Mouse (Mus musculus) liver, adult 2 months (tissue): ENCODE data around the gene Ube2b.

Experiments used
- CTCF ChIP-seq: fragments of 200-500 bp; IDR thresholded peaks from 2 replicates; pipeline ENCODE4 v1.5.1; 2011; ENCODE audit warnings: low read depth, low read length, control low read depth
- POLR2A ChIP-seq: fragments of 200-500 bp; IDR thresholded peaks from 2 replicates; pipeline ENCODE4 v1.6.1; 2011; ENCODE audit warnings: low read length, control low read depth; ENCODE audit not compliant: insufficient read depth; ENCODE audit errors: extremely low read depth

GRCm38 (mm10) chr11:52003772-52004528, 3.4 kb upstream of the Ube2b start, which contains the start of gene Cdkl3:
- TF ChIP-seq POLR2A (0 out of 2 replicates have a peak, but pooled peaks have one; percentile 37), CTCF (no peak)
